Mouse (Mus musculus) heart, embryonic 11.5 days (tissue): ENCODE measurements around the gene Nrarp. TPM values are rescaled to one million over a fixed set of nuclear protein-coding genes. Genes with fewer than 3 reads are reported as not detected.

Experiments
- ATAC-seq: fragments of 200-750 bp; cut with Nextera tagmentation; replicated peaks from 2 replicates; pipeline ENCODE4 v1.8.0; 2017; ENCODE audit warnings: moderate library complexity; ENCODE audit not compliant: insufficient number of reproducible peaks, low FRiP score, low TSS enrichment
- H3K27ac ChIP-seq: fragments of 300-500 bp; sonication (generic); 2 replicates; pipeline ENCODE4 v1.5.1; 2014; ENCODE audit warnings: mild to moderate bottlenecking, low read depth, low read length
- H3K27me3 ChIP-seq: fragments of 300-500 bp; sonication (generic); 2 replicates; pipeline ENCODE4 v1.6.1; 2014; ENCODE audit warnings: mild to moderate bottlenecking, low read length, mixed read lengths; ENCODE audit not compliant: control insufficient read depth, insufficient read depth
- H3K36me3 ChIP-seq: fragments of 300-500 bp; sonication (generic); 2 replicates; pipeline ENCODE4 v1.6.1; 2014; ENCODE audit warnings: mild to moderate bottlenecking, low read length, moderate library complexity, mixed read lengths; ENCODE audit not compliant: control insufficient read depth, insufficient read depth
- H3K4me1 ChIP-seq: fragments of 300-500 bp; sonication (generic); 2 replicates; pipeline ENCODE4 v1.6.1; 2014; ENCODE audit warnings: low read length; ENCODE audit not compliant: control insufficient read depth, insufficient read depth
- H3K4me2 ChIP-seq: fragments of 300-500 bp; sonication (generic); 2 replicates; pipeline ENCODE4 v1.6.1; 2014; ENCODE audit warnings: mild to moderate bottlenecking, moderate library complexity
- H3K4me3 ChIP-seq: fragments of 300-500 bp; sonication (generic); 2 replicates; pipeline ENCODE4 v1.5.1; 2014; ENCODE audit warnings: low read depth, low read length
- H3K9ac ChIP-seq: fragments of 300-500 bp; sonication (generic); 2 replicates; pipeline ENCODE4 v1.6.1; 2014; ENCODE audit warnings: mild to moderate bottlenecking, low read depth, low read length, moderate library complexity
- H3K9me3 ChIP-seq: fragments of 300-500 bp; sonication (generic); replicated peaks from 2 replicates; pipeline ENCODE4 v1.6.1; 2016; ENCODE audit warnings: low read length; ENCODE audit not compliant: control insufficient read depth
- WGBS: fragments of 180-500 bp; shearing (Covaris S2); extraction: QIAGEN DNeasy Blood & Tissue Kit; methylation state at CpG from one replicate; pipeline ENCODE4 v1.1.7; 2014; ENCODE audit not compliant: insufficient replicate concordance; 5-methylcytosine and 5-hydroxymethylcytosine counted together
- polyA plus RNA-seq: library from polyadenylated mRNA; unstranded; fragments of >200 nt; fragmentation: Nextera tagmentation; extraction: Ambion mirVana; gene quantifications from 2 replicates; pipeline ENCODE4 v1.2.1, GENCODE M21; 2014

Gene Nrarp
- polyA plus RNA-seq, 1 experiment from 2014 or later, result 4.8 TPM

GRCm38 (mm10) chr2:25211121-25211670 is 30.6 kb downstream of the Nrarp start, which contains the start of gene Nelfb:
Gene Nelfb, minus strand, starts transcription at chr2:25211489.
- peak within 1 kb of the TSS; percentile 92 for H3K4me2 ChIP-seq
- H3K36me3 ChIP-seq, result peaks cover 6% of the 10 kb centered on the region
- peak within 1 kb of the TSS; percentile 94 for H3K4me3 ChIP-seq
- H3K9ac ChIP-seq, result peak within 1 kb of the TSS; percentile 95
- under 1% methylated on average over 44 of the region's 44 CpGs for WGBS
- H3K27me3 ChIP-seq, result peaks cover 8% of the 10 kb centered on the region; the same call in 1 of the 2 replicates
- H3K9me3 ChIP-seq, result no peaks in the 10 kb centered on the region
- H3K4me1 ChIP-seq, result peaks cover 11% of the 10 kb centered on the region
- peak within 1 kb of the TSS; percentile 82 for H3K27ac ChIP-seq
- ATAC-seq, result peak; percentile 91

DNA sequence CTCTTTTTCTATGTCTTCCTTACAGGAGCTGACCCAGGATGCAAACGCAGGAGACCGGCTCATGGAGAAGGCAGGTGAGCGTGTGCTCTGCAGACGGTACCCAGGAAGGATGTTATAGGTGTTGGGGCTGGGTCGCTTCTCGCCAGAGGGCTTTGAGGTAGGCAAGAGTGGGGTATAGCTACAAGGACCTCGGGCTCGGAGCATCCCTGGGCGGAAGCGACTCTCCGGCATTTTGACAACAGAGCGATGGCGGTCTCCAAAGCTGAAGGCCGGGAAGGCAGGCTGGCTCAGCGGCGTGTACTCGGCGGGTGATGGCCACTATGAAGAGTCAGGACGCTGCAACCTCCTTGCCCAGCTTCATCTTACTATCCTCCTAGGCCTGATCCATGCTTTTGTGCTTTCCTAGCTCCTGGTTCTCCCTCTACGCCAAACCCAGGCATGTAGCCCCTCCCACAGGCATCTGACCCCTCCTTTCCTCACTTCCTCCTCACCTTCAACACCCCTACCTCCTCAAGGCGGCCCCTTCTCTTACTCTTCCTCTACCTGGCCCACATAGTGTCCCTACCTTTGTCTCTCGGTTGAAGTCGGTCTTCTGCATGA is 32.8 kb downstream of the Nrarp start:
- H3K4me1 ChIP-seq, result peaks cover 11% of the 10 kb centered on the region
- H3K4me2 ChIP-seq, result no peak overlapping the region
- no peaks in the 10 kb centered on the region; the same call in 1 of the 2 replicates for H3K36me3 ChIP-seq
- no peaks in the 10 kb centered on the region for H3K9me3 ChIP-seq
- H3K27ac ChIP-seq, result no peak overlapping the region
- H3K4me3 ChIP-seq, result no peak overlapping the region
- WGBS, result 54% methylated on average over 23 of the region's 23 CpGs
- ATAC-seq, result no peak
- no peak overlapping the region for H3K9ac ChIP-seq
- H3K27me3 ChIP-seq, result peaks cover 8% of the 10 kb centered on the region; the same call in 1 of the 2 replicates

DNA sequence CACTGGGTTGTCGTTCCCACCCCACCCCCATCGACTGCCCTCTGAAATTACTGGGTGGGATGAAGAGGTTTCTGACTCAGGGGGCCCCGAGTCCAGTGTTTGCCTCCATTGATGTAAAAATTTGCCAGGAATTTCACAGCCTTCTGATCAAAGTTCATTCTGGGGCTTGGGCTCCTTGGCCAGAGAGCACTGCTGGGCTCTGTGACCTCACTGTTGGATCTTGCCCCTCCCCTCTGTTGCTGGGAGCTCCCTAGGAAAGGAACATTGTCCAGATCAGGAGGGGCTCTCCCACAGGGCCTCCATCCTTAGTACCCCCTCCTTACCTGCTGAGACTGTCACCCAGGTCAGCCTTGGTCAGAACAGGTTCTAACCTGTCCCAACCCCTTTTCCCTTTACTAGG is 33.9 kb downstream of the Nrarp start, which contains the start of gene Stpg3:
Gene Stpg3 (minus strand): TSS at position 194 of the 400 bp plus-strand sequence.
- Histone ChIP-seq H3K4me3 (no peak within 1 kb of the TSS), H3K27me3 (peaks cover 8% of the 10 kb centered on the region; the same call in 1 of the 2 replicates), H3K4me1 (peaks cover 11% of the 10 kb centered on the region), H3K9me3 (no peaks in the 10 kb centered on the region), H3K27ac (no peak within 1 kb of the TSS), H3K36me3 (no peaks in the 10 kb centered on the region), H3K4me2 (no peak within 1 kb of the TSS), H3K9ac (no peak within 1 kb of the TSS)
- WGBS, result 72% methylated on average over 3 of the region's 3 CpGs
- ATAC-seq, result no peak

DNA sequence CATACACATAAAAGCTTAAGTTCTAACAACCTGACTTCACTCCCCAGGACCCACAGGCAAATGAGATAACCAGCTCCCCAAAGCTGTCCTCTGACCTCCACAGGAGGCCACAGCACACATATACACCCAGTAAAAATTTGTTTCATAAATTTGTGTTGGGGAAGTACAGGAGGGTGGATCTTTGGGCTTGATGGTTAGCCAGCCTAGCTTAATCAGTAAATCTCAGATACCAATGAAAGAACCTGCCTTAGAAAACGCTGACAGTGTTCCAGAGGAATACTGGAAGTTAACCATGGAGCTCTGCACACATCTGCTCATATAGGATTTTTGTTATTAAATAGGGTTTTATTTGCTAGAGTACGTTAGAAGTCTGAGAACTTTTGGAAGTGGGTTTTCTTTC is 37.1 kb downstream of the Nrarp start:
- Histone ChIP-seq H3K4me3 (no peak overlapping the region), H3K4me1 (no peaks in the 10 kb centered on the region), H3K27ac (no peak overlapping the region), H3K4me2 (no peak overlapping the region), H3K36me3 (no peaks in the 10 kb centered on the region), H3K9me3 (no peaks in the 10 kb centered on the region), H3K9ac (no peak overlapping the region), H3K27me3 (peaks cover 7% of the 10 kb centered on the region; the same call in 1 of the 2 replicates)
- ATAC-seq, result no peak
- WGBS, result 49% methylated on average over 2 of the region's 2 CpGs

- Histone ChIP-seq H3K9me3 (no peaks in the 10 kb centered on the region), H3K4me3 (no peak within 1 kb of the TSS), H3K27ac (no peak within 1 kb of the TSS), H3K4me1 (peaks cover 3% of the 10 kb centered on the region), H3K4me2 (no peak within 1 kb of the TSS), H3K27me3 (peaks cover 2% of the 10 kb centered on the region; the same call in 1 of the 2 replicates), H3K9ac (no peak within 1 kb of the TSS), H3K36me3 (no peaks in the 10 kb centered on the region)
- no peak for ATAC-seq
Observed at GRCm38 (mm10) chr2:25218445-25218844, 37.9 kb downstream of the Nrarp start, which contains the start of gene Fam166a. Gene Fam166a, plus strand, starts transcription at chr2:25218745.

DNA sequence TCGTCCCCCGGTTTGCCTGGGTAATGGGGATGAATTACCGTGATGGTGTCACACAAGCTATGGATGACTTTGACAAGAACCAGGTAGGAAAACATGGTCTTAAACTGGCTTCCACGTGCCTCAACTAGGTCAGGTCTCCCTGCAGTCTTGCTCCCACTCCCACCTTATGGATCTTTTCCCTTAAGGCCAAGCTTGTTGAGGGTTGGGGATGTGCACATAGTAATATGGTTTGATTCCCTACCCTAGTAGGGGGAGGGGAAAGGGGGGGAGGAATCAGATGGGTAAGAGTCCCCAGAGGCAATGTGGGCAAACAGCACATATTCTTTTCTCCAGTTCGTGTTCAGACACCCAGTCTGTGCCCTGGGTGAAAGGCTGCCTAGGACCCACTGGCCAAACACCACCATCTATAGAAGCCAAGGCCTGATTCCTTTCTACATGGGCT is 40.8 kb downstream of the Nrarp start:
- 68% methylated on average over 5 of the region's 5 CpGs for WGBS

DNA sequence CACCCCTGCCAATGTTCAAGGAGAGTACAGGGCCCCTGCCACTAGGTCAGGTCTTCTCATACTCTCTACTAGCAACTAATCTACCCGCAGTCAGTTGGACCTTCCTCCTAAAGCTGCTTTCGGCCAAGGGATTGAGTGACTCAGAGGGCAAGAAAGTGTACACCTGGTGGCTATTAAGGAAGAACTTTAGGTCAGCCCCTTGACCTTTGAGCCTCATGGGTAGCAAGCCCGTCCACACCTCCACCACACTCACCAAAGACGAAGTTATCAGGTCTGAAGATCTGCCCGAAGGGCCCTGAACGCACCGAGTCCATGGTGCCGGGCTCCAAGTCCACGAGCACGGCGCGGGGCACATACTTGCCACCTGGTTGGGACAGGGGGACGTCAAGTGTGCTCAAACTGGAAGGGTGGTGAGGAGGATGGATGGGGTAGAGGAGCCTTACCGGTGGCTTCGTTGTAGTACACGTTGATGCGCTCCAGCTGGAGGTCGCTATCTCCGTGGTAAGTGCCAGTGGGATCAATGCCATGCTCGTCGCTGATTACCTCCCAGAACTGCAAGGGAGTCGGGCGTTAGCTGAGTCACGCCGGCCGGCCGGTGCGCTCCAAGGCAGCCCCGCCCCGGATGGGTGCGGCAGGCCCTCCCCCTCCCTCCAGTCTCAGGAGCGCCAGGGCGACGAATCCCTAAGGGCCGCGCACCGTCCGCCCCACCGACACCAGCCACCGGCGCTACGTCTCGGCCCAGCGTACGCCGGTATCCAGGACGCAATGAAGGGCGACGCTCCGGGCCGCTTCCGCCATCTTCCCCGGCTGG is 43.3 kb downstream of the Nrarp start:
- ATAC-seq, result peak; percentile 71
- H3K36me3 ChIP-seq, result no peaks in the 10 kb centered on the region
- H3K9ac ChIP-seq, result peak overlapping the region; percentile 81
- H3K27ac ChIP-seq, result peak overlapping the region; percentile 91
- WGBS, result 2% methylated on average over 51 of the region's 53 CpGs
- peak overlapping the region; percentile 97 for H3K4me2 ChIP-seq
- H3K4me3 ChIP-seq, result peak overlapping the region; percentile 71
- H3K27me3 ChIP-seq, result no peaks in the 10 kb centered on the region
- peaks cover 14% of the 10 kb centered on the region for H3K4me1 ChIP-seq
- no peaks in the 10 kb centered on the region for H3K9me3 ChIP-seq

More for the DNA sequence above, 40.8 kb downstream of the Nrarp start:
- H3K9ac ChIP-seq, result no peak overlapping the region
- no peak overlapping the region for H3K4me3 ChIP-seq
- H3K27me3 ChIP-seq, result no peaks in the 10 kb centered on the region
- H3K27ac ChIP-seq, result no peak overlapping the region
- H3K9me3 ChIP-seq, result no peaks in the 10 kb centered on the region
- H3K36me3 ChIP-seq, result no peaks in the 10 kb centered on the region
- H3K4me2 ChIP-seq, result no peak overlapping the region
- ATAC-seq, result no peak
- peaks cover 12% of the 10 kb centered on the region for H3K4me1 ChIP-seq

GRCm38 (mm10) chr2:25224492-25224765 is 43.9 kb downstream of the Nrarp start, which contains the start of gene Tubb4b:
Gene Tubb4b, minus strand, starts transcription at chr2:25224702.
- under 1% methylated on average over 17 of the region's 17 CpGs for WGBS
- Histone ChIP-seq H3K27ac (peak within 1 kb of the TSS; percentile 93), H3K4me3 (peak within 1 kb of the TSS; percentile 71), H3K9me3 (no peaks in the 10 kb centered on the region), H3K4me1 (peaks cover 16% of the 10 kb centered on the region), H3K27me3 (peaks cover 4% of the 10 kb centered on the region; the same call in 1 of the 2 replicates), H3K36me3 (no peaks in the 10 kb centered on the region), H3K9ac (peak within 1 kb of the TSS; percentile 81), H3K4me2 (peak within 1 kb of the TSS; percentile 97)
- ATAC-seq, result no peak
